Mouse (Mus musculus): ENCODE data around the gene Fam19a5.

Gene Fam19a5

GRCm38 (mm10) chr15:87773955-87774354 is 229.9 kb downstream of the Fam19a5 start:
- DNase-seq: no peak

GRCm38 (mm10) chr15:87783331-87783730 is 239.2 kb downstream of the Fam19a5 start:
- DNase-seq: no peak

DNA sequence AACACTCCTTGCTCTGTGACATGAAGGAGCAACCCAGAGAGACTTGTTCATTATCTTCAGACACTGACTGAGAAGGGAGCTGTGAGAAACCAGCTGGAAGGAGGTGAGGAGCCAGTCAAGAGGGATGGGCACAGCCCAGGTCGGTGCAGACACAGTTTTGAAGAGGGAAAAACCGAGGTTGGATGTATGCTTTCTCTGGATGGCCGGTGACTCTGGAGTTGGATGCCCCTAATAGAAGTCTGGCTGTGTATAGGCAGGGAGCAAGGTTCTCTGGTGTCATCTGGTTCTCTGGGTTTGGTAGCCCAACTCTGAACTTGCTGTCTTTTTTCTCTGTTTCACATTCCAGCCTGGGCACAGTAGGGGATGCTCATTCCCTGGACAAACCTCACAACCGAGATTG is 245.6 kb downstream of the Fam19a5 start:
- no peak for DNase-seq

GRCm38 (mm10) chr15:87793661-87794060 is 249.6 kb downstream of the Fam19a5 start:
- DNase-seq: no peak

GRCm38 (mm10) chr15:87796571-87796970 is 252.5 kb downstream of the Fam19a5 start:
- DNase-seq: no peak
